Mouse (Mus musculus) lung, postnatal 0 days (tissue): ENCODE data around the gene Nfix.

Experiments
- CTCF ChIP-seq: IDR thresholded peaks from 2 replicates; pipeline ENCODE4 v1.5.1; 2016; ENCODE audit warnings: antibody characterized with exemption, mild to moderate bottlenecking
- EP300 ChIP-seq: IDR thresholded peaks from 2 replicates; pipeline ENCODE4 v1.6.1; 2016; ENCODE audit warnings: antibody characterized with exemption, mild to moderate bottlenecking, control low read depth

DNA sequence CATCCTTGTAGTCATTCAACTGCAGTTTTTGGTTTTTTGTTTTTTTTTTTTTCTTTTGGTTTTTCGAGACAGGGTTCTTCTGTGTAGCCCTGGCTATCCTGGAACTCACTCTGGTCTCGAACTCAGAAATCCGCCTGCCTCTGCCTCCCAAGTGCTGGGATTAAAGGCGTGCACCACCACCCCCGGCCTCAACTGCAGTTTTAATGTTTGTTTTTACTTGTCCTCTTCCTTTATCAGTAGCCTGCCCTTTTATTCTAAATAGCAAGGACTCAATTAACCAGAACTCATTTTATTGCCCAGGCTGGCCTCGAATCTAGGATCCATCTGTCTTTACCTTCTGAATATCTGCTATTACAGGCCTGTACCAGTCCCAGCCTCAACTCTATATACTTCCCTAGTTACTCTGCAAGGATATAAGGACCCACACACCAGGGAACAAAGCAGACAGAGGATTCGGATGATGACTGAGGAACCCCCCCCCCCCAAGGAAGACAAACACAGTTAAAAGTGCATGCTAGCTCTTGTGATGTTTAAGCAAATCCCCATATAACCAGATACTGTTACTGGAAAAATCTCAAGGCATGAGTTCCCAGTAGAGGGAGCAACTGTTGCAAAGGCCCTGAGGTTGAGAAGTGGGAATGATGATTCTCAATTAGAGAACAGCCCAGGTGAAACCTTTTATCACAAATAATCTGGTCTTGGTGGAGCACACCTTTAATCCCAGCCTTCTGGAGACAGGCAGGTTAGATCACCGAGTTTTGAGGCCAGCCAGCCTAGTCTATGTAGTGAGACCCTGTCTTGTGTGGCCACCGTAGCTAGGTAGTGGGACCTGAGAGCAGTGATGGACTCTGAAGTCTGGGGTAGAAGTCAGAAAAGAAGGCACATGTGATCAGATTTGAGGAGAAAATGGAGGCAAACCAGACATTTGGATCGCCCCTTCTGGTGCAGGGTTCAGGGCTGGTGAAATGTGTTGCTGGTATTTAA, 32.9 kb upstream of the Nfix start:
- TF ChIP-seq CTCF: peak; percentile 36
- TF ChIP-seq EP300: no peak
